Mouse (Mus musculus): ENCODE measurements at regions not wholly inside any gene's neighbourhood (a gene's known extent, or its start where the extent isn't known, plus 50 kb on each side); places are given as distances from the start of the nearest gene placed in this dataset.

DNA sequence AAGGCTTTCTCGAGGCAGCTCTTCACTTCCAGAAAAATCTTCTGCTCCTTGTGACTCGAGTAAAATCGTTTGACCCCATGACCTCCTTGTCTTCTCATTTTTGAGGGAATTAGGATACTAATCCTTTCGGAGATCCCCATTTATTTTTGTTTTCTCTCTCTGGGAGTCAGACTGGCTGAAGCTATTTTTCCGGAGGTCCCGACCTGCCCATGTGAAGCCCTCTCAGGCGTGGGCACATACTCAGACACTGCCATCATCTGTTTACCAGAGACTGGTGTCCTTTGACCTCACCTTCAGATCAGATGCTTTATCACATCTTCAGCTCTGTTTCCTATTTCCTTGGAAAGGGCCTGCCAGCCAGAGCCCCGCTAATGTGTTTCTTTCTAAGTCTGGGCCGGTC lies 429.4 kb downstream of the Dcdc2c start:
- H3K79me2 ChIP-seq (ENCODE audit: control insufficient read depth, insufficient read depth, low read length, poor library complexity) = no peaks in the 10 kb centered on the region
- no peak overlapping the region for H3K4me3 ChIP-seq (ENCODE audit: control insufficient read depth in 1 of 2, insufficient read depth in 1 of 2, low read depth in 2 of 2, low read length in 2 of 2)
- no peaks in the 10 kb centered on the region for H3K36me3 ChIP-seq (ENCODE audit: control insufficient read depth in 1 of 2, insufficient read depth in 2 of 2, low read length in 2 of 2)
- no peaks in the 10 kb centered on the region for H3K4me1 ChIP-seq (ENCODE audit: control insufficient read depth in 1 of 2, insufficient read depth in 2 of 2, low read length in 2 of 2)
- H3K9ac ChIP-seq (ENCODE audit: control insufficient read depth, low read depth, low read length, poor library complexity, severe bottlenecking) = no peak overlapping the region
- no peak for DNase-seq (ENCODE audit: low read depth, low spot score)
- no peaks in the 10 kb centered on the region for H3K9me3 ChIP-seq (replicated peaks; ENCODE audit: insufficient read depth, low read length)
- TF ChIP-seq USF2 (IDR thresholded peaks at IDR 0.05; ENCODE audit: borderline replicate concordance in 1 of 2, insufficient read depth in 1 of 2, low read depth in 1 of 2, low read length in 2 of 2) = no peak
- TF ChIP-seq SMC3 (IDR thresholded peaks at IDR 0.05; ENCODE audit: low read depth, low read length) = no peak
- TF ChIP-seq ELF1 (IDR thresholded peaks at IDR 0.05; ENCODE audit: low read depth, low read length) = no peak
- no peak for TF ChIP-seq MYC (IDR thresholded peaks at IDR 0.05; ENCODE audit: low read depth, low read length)
- TF ChIP-seq CTCF (IDR thresholded peaks at IDR 0.05 in 2 of 3, conservative IDR thresholded peaks at IDR 0.05 in 1 of 3; ENCODE audit: control insufficient read depth in 1 of 3, insufficient read depth in 1 of 3, low read depth in 2 of 3, low read length in 3 of 3, poor library complexity in 1 of 3, severe bottlenecking in 1 of 3) = no peak
- no peak for TF ChIP-seq ZMIZ1 (IDR thresholded peaks at IDR 0.05; ENCODE audit: low read depth, low read length)
- no peak for TF ChIP-seq HCFC1 (IDR thresholded peaks at IDR 0.05; ENCODE audit: low read depth, low read length)
- no peak for TF ChIP-seq GATA1 (IDR thresholded peaks at IDR 0.05; ENCODE audit: low read depth, low read length)
- no peak for TF ChIP-seq ZKSCAN1 (IDR thresholded peaks at IDR 0.05; ENCODE audit: low read depth, low read length)
- no peak for TF ChIP-seq GABPA (IDR thresholded peaks at IDR 0.05; ENCODE audit: low read depth, low read length)
- no peak for TF ChIP-seq CHD2 (IDR thresholded peaks at IDR 0.05; ENCODE audit: low read length)
- TF ChIP-seq MYB (IDR thresholded peaks at IDR 0.05; ENCODE audit: low read depth, low read length) = no peak
- no peak for TF ChIP-seq MXI1 (IDR thresholded peaks at IDR 0.05; ENCODE audit: low read depth, low read length)
- no peak for TF ChIP-seq CHD1 (IDR thresholded peaks at IDR 0.05; ENCODE audit: low read depth, low read length)
- no peak for TF ChIP-seq MEF2A (IDR thresholded peaks at IDR 0.05; ENCODE audit: extremely low read depth, insufficient replicate concordance, low read depth, low read length, poor library complexity, severe bottlenecking)
- TF ChIP-seq E2F4 (IDR thresholded peaks at IDR 0.05; ENCODE audit: borderline replicate concordance, low read depth, low read length) = no peak
- TF ChIP-seq ZNF384 (IDR thresholded peaks at IDR 0.05; ENCODE audit: low read depth, low read length) = no peak
- H3K27ac ChIP-seq (ENCODE audit: control insufficient read depth, low read depth, low read length) = no peak overlapping the region
- no peaks in the 10 kb centered on the region for H3K27me3 ChIP-seq (ENCODE audit: control insufficient read depth in 1 of 2, insufficient read depth in 2 of 2, low read length in 2 of 2)

DNA sequence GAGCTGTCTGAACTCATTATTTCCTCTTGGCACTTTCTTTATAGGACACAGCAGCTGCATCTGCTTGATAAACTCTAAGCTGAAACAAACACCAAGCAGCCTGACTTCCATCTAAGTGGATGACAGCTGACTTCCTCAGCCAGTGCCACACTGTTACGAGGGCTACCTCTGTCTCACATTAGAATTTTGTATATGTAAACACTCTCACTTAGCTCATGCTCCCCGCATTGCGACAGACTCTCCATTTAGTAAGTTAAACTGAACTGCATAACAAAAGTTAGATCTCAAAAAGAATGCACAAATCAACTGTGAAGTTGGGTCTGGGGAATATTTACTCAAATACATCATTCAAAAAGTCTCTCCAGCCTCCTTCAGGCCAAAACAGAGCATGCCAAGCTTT lies 432.1 kb downstream of the Dcdc2c start:
- no peaks in the 10 kb centered on the region for H3K9me3 ChIP-seq (replicated peaks; ENCODE audit: insufficient read depth, low read length)
- H3K79me2 ChIP-seq (ENCODE audit: control insufficient read depth, insufficient read depth, low read length, poor library complexity) = no peaks in the 10 kb centered on the region
- H3K4me1 ChIP-seq (ENCODE audit: control insufficient read depth in 1 of 2, insufficient read depth in 2 of 2, low read length in 2 of 2) = no peaks in the 10 kb centered on the region
- H3K27ac ChIP-seq (ENCODE audit: control insufficient read depth, low read depth, low read length) = no peak overlapping the region
- no peak for TF ChIP-seq E2F4 (IDR thresholded peaks at IDR 0.05; ENCODE audit: borderline replicate concordance, low read depth, low read length)
- TF ChIP-seq CHD2 (IDR thresholded peaks at IDR 0.05; ENCODE audit: low read length) = no peak
- TF ChIP-seq RCOR1 (IDR thresholded peaks at IDR 0.05; ENCODE audit: low read depth, low read length) = no peak
- no peak for TF ChIP-seq UBTF (IDR thresholded peaks at IDR 0.05; ENCODE audit: borderline replicate concordance, insufficient read depth, low read depth, low read length)
- TF ChIP-seq BHLHE40 (IDR thresholded peaks at IDR 0.05; ENCODE audit: borderline replicate concordance, low read depth, low read length) = no peak
- no peak for TF ChIP-seq RAD21 (IDR thresholded peaks at IDR 0.05; ENCODE audit: low read depth, low read length)
- TF ChIP-seq GATA1 (IDR thresholded peaks at IDR 0.05; ENCODE audit: low read depth, low read length) = no peak
- TF ChIP-seq MEF2A (IDR thresholded peaks at IDR 0.05; ENCODE audit: extremely low read depth, insufficient replicate concordance, low read depth, low read length, poor library complexity, severe bottlenecking) = no peak
- no peak for TF ChIP-seq POLR2AphosphoS2 (IDR thresholded peaks at IDR 0.05; ENCODE audit: low read length)
- TF ChIP-seq MAZ (IDR thresholded peaks at IDR 0.05; ENCODE audit: low read depth, low read length) = no peak
- TF ChIP-seq POLR2A (IDR thresholded peaks at IDR 0.05; ENCODE audit: control insufficient read depth in 1 of 2, insufficient read depth in 1 of 2, low read depth in 1 of 2, low read length in 2 of 2, poor library complexity in 1 of 2) = no peak
- no peak for TF ChIP-seq NRF1 (IDR thresholded peaks at IDR 0.05; ENCODE audit: insufficient read depth, low read depth, low read length, poor library complexity, severe bottlenecking)
- TF ChIP-seq SMC3 (IDR thresholded peaks at IDR 0.05; ENCODE audit: low read depth, low read length) = no peak
- no peak for TF ChIP-seq EP300 (IDR thresholded peaks at IDR 0.05; ENCODE audit: low read depth in 1 of 2, low read length in 2 of 2)
- no peak for TF ChIP-seq CHD1 (IDR thresholded peaks at IDR 0.05; ENCODE audit: low read depth, low read length)
- TF ChIP-seq ZKSCAN1 (IDR thresholded peaks at IDR 0.05; ENCODE audit: low read depth, low read length) = no peak
- no peak for TF ChIP-seq MAFK (IDR thresholded peaks at IDR 0.05; ENCODE audit: borderline replicate concordance, low read depth, low read length)
- TF ChIP-seq ELF1 (IDR thresholded peaks at IDR 0.05; ENCODE audit: low read depth, low read length) = no peak
- TF ChIP-seq TAL1 (IDR thresholded peaks at IDR 0.05; ENCODE audit: low read length) = no peak
- no peak for TF ChIP-seq GABPA (IDR thresholded peaks at IDR 0.05; ENCODE audit: low read depth, low read length)
- H3K27me3 ChIP-seq (ENCODE audit: control insufficient read depth in 1 of 2, insufficient read depth in 2 of 2, low read length in 2 of 2) = no peaks in the 10 kb centered on the region
- no peak overlapping the region for H3K9ac ChIP-seq (ENCODE audit: control insufficient read depth, low read depth, low read length, poor library complexity, severe bottlenecking)
- no peak overlapping the region for H3K4me3 ChIP-seq (ENCODE audit: control insufficient read depth in 1 of 2, insufficient read depth in 1 of 2, low read depth in 2 of 2, low read length in 2 of 2)
- no peak for DNase-seq (ENCODE audit: low read depth, low spot score)
- no peaks in the 10 kb centered on the region for H3K36me3 ChIP-seq (ENCODE audit: control insufficient read depth in 1 of 2, insufficient read depth in 2 of 2, low read length in 2 of 2)

Data from MEL (cell line).